Mouse (Mus musculus): ENCODE measurements around the gene Nat8f6. TPM values are rescaled to one million over a fixed set of nuclear protein-coding genes. Genes with fewer than 3 reads are reported as not detected.
"Not testable (repeated sequence)": the region's sequence is repeated elsewhere in the genome, so short reads cannot be mapped to it uniquely, and the experiment has no call there.

The Nat8f6 gene
- polyA plus RNA-seq, 1 experiment from 2014 or later, result not detected

DNA sequence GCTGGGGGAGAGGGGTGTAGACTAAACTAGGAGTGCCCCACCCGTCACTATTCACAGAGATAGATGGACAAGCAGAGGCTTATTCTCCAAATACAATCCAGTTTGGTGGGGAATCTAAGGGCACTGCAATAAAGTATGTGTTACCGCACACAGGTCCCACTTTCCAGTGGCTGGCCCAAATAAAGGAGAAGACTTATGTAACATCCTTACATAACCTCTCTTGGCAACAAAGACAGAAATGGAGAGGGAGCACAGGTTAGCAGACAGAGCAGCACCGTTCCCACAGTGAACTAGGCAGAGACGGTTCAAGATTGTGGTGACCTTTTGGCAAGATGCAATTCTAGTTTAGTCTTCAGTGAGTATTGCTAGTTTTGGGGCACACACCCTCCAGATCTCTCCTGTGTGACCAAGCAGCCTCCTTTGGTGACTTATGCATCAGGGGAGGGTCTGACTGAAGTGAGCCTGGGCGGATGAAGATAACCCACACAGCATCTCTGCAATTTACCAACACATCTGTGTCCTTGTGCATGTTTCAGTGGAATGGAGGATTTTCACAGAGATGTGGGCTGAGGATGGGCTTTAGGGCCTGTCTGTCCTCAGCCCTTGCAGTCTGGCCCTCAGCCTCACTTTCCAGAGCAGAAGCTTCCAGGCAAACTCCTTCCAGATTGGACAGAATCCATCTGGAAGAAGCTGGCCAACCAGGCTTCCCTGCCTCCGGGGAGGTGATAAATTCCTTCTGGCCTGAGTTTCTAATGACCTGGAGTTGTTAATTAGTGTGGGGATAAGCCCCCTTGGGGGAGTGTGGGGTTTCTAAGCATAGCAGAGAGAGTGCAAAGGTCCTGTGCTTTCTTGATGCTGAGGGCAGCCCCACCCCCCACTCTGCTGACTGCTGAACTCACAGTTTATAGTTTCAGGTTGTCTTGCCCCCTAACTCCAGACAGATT lies 57.4 kb downstream of the Nat8f6 start:
- not testable (repeated sequence) for H3K4me3 ChIP-seq; H3K4me1 ChIP-seq (replicated peaks); H3K27me3 ChIP-seq; H3K27ac ChIP-seq (replicated peaks); ATAC-seq (ENCODE audit: low read depth); H3K4me2 ChIP-seq; H3K36me3 ChIP-seq; H3K9me3 ChIP-seq; H3K9ac ChIP-seq
- WGBS, result 89% methylated on average over 6 of the region's 6 CpGs

DNA sequence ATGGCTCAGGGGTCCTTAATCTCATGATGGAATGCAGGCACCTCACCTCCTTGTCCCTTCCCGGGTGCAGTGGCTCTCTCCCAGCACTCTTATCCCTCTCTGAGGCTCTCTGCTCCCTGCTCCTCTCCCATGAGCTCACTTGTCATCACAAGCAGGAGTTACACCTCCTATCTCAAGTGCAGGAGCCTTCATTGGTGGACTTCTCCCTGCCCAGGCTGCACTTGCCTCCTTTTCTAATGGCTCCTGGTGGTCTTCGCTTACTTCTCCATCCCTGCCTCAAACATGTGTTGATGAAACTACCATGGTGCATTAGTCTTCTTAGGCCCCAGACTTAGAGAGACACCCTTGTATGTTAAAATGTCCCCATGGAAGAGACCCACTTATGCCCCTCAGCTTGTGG lies 58.1 kb downstream of the Nat8f6 start:
- H3K27ac ChIP-seq (replicated peaks); H3K36me3 ChIP-seq; H3K9ac ChIP-seq; H3K9me3 ChIP-seq; H3K4me2 ChIP-seq; H3K27me3 ChIP-seq; H3K4me1 ChIP-seq (replicated peaks); H3K4me3 ChIP-seq; ATAC-seq (ENCODE audit: low read depth): not testable (repeated sequence)
- 86% methylated on average over 1 of the region's 2 CpGs for WGBS

Small RNA genes lying within 50 kb of the gene (microRNA-seq; reads per million reads assigned to microRNA genes)
- gene Mir6375, result not detected

Other genes starting within 250 kb of the Nat8f6 start
- gene Alms1, start 233.4 kb downstream of the Nat8f6 start, polyA plus RNA-seq (2015; fragmentation: Nextera tagmentation; extraction: Ambion mirVana), result 4.4 and 6.0 TPM in 2 replicates
- not detected in 2 replicates for gene Nat8f7, start 107.7 kb downstream of the Nat8f6 start, polyA plus RNA-seq (2015; fragmentation: Nextera tagmentation; extraction: Ambion mirVana)
- 0.20 TPM in 1 of 2 replicates, not detected in the other for gene Nat8f3, start 55.2 kb downstream of the Nat8f6 start, polyA plus RNA-seq (2015; fragmentation: Nextera tagmentation; extraction: Ambion mirVana)
- gene Nat8f5, start within 50 bp of the Nat8f6 start, polyA plus RNA-seq (2015; fragmentation: Nextera tagmentation; extraction: Ambion mirVana), result 0.20 TPM in 1 of 2 replicates, not detected in the other
- not detected in 2 replicates for gene Nat8, start 11.1 kb upstream of the Nat8f6 start, polyA plus RNA-seq (2015; fragmentation: Nextera tagmentation; extraction: Ambion mirVana)
- not detected in 2 replicates for gene Nat8f2, start 48.2 kb upstream of the Nat8f6 start, polyA plus RNA-seq (2015; fragmentation: Nextera tagmentation; extraction: Ambion mirVana)
- 4.6 and 5.2 TPM in 2 replicates for gene Nat8f4, start 83.9 kb upstream of the Nat8f6 start, polyA plus RNA-seq (2015; fragmentation: Nextera tagmentation; extraction: Ambion mirVana)
- 49.2 and 58.6 TPM in 2 replicates for gene Tprkb, start 90.9 kb upstream of the Nat8f6 start, polyA plus RNA-seq (2015; fragmentation: Nextera tagmentation; extraction: Ambion mirVana)
- gene Nat8f1, start 94.7 kb upstream of the Nat8f6 start, polyA plus RNA-seq (2015; fragmentation: Nextera tagmentation; extraction: Ambion mirVana), result 13.6 and 16.9 TPM in 2 replicates
- 53.0 and 57.4 TPM in 2 replicates for gene Dusp11, start 140.7 kb upstream of the Nat8f6 start, polyA plus RNA-seq (2015; fragmentation: Nextera tagmentation; extraction: Ambion mirVana)
- gene Figla, start 195.2 kb upstream of the Nat8f6 start, polyA plus RNA-seq (2015; fragmentation: Nextera tagmentation; extraction: Ambion mirVana), result not detected in 2 replicates
- gene Add2, start 207.7 kb upstream of the Nat8f6 start, polyA plus RNA-seq (2015; fragmentation: Nextera tagmentation; extraction: Ambion mirVana), result 137 and 148 TPM in 2 replicates